Mouse (Mus musculus) heart, postnatal 14 days (tissue): ENCODE results near the gene Gm14819. TPM values are rescaled to one million over a fixed set of nuclear protein-coding genes. Genes with fewer than 3 reads are reported as not detected.
"Not testable (repeated sequence)": the region's sequence is repeated elsewhere in the genome, so short reads cannot be mapped to it uniquely, and the experiment has no call there.

Experiments
- DNase-seq, 2 experiments: peaks; one replicate each; pipeline ENCODE4 v3.0.0; 2021 to 2022
- intact Hi-C: fragments of 180-260 bp; cut with DNase I; formaldehyde crosslinking; loops from one replicate; pipeline ENCODE4 v1.15.1; 2025
- long read RNA-seq, 2 experiments: library from polyadenylated mRNA; stranded (forward); transcript quantifications; one replicate each; pipeline ENCODE4 v2.0.0; 2021
- total RNA-seq, 2 experiments: library from RNA; stranded (reverse); gene quantifications; 2 replicates each; pipeline ENCODE4 v1.2.3; 2021

Gm14819 gene
- total RNA-seq, result not detected
- long read RNA-seq, experiment 1, result 0 reads
- long read RNA-seq, experiment 2, result 0 reads

DNA sequence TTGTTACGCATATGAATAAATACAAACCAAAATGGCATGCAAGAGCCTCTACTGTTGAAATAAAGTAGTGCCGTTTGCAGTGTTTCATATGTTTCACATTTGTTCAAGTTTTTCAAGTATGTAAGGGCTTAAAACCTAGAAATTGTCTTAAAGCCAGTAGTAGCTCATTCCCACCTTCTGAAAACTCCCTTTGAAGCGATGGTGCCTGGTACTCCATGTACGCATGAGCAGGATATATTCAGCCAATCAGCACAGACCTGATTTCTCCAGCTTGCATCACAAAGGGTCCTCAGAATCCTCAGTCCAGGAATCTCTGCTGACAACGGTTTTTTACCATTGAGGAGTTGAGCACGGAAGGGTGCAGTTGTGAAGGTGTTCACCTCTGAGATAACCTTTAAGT is at the start of gene Gm14819:
Gene Gm14819, plus strand, starts transcription at position 301 of the 400 bp plus-strand sequence.
- DNase-seq, intact Hi-C loops: not testable (repeated sequence)
